Mouse (Mus musculus) splenic B cell, adult 2 months (primary cell): Measurements from ENCODE around the gene Fance.
A peak's percentile ranks its signal among the peaks of the same experiment; 100 is the strongest.

Experiments used
- DNase-seq: peaks from one replicate; pipeline ENCODE4 v3.0.0-alpha.2; 2011; ENCODE audit warnings: low read depth, low spot score
- H3K27me3 ChIP-seq: 2 replicates; pipeline ENCODE4 v1.6.1; 2012; ENCODE audit warnings: mild to moderate bottlenecking, low read length, moderate library complexity, mixed read lengths; ENCODE audit not compliant: control insufficient read depth, poor library complexity, insufficient read depth, severe bottlenecking
- H3K36me3 ChIP-seq: 2 replicates; pipeline ENCODE4 v1.6.1; 2012; ENCODE audit warnings: mild to moderate bottlenecking, low read length, moderate library complexity, mixed read lengths; ENCODE audit not compliant: control insufficient read depth, poor library complexity, insufficient read depth, severe bottlenecking

Fance gene

DNA sequence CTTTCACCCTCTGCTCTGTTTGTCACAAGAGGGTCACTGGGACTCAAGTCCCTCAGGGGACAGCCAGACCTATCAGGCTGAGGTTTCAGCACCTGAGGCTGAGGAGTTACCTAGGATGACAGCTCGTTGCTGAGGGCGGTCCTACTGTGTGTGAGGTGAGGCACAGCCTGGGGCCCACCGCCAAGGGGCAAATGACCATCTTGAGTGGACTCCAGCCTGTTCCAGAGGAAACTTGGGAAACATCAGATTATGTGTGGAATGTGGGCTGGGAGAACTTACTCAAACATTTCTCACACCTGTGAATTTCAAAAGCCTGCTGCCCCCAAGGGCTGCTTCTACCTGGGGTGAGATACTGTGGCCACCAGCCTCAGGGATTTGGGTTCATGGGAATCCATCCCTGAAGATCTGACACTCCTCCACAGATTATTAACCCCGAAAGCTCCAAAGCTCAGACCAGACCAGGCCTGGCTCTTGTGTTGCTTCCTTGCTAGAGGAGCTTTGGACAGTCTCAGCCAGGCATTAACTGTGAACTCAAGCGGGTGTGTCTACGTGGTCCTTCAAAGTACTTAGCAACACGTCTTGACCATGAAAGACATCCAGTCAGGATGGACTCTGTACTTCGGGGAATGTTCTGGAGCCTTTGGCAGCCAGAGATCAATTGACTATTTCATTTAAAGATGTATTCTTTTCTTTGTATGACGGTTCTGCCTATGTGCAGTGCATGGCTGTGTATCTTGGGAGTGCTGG lies 47.4 kb downstream of the Fance start:
- DNase-seq, result no peak
- Histone ChIP-seq H3K36me3 (no peaks in the 10 kb centered on the region), H3K27me3 (no peaks in the 10 kb centered on the region)

DNA sequence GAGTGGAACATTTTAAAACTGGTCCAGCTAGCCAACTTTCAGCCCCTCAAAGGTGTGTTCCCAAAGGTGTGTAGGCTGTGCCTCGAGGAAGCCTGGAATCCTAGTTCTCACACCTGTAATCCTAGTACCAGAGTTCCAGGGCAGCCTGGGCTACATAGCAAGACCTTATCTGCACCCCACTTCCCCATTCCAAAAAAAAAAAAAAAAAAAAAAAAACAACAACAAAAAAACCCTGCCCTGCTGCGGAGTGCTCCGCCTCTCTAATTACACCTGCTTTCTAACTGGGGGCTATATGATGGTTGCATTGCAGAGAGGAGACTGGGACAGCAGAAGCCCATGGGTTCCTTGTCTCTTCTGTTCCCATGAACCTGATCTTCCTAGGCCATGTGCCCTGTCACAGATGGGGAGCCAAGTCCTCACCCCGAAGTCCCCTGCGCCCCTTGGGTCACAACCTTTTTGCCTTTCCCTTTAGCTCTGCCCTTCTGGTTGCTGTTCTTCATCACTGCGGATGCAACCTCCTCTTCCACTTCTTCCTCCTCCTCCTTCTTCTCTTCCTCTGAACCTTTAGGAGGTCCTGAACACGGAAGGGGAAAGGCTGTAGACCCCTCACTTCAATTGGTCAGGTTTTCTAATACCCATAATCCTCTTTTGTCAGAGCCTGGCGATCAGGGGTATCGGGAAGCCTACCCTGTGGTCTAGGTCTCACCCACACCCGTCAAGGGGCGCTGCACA lies 48.8 kb downstream of the Fance start:
- DNase-seq, result no peak
- H3K36me3 ChIP-seq, result no peaks in the 10 kb centered on the region
- H3K27me3 ChIP-seq, result no peaks in the 10 kb centered on the region

- H3K36me3 ChIP-seq, result no peaks in the 10 kb centered on the region
- DNase-seq, result peak; percentile 22
Observed at GRCm38 (mm10) chr17:28362653-28363292, 49.5 kb downstream of the Fance start.

GRCm38 (mm10) chr17:28363507-28363906 lies 50.2 kb downstream of the Fance start:
- no peaks in the 10 kb centered on the region; the same call in 1 of the 2 replicates for H3K27me3 ChIP-seq
- DNase-seq, result no peak
- no peaks in the 10 kb centered on the region for H3K36me3 ChIP-seq

More at GRCm38 (mm10) chr17:28362653-28363292, 49.5 kb downstream of the Fance start:
- no peaks in the 10 kb centered on the region; the same call in 1 of the 2 replicates for H3K27me3 ChIP-seq

- DNase-seq, result no peak
Observed at GRCm38 (mm10) chr17:28365122-28365521, 51.8 kb downstream of the Fance start, which contains the start of gene Tulp1. Gene Tulp1 (minus strand): TSS chr17:28365222.

DNA sequence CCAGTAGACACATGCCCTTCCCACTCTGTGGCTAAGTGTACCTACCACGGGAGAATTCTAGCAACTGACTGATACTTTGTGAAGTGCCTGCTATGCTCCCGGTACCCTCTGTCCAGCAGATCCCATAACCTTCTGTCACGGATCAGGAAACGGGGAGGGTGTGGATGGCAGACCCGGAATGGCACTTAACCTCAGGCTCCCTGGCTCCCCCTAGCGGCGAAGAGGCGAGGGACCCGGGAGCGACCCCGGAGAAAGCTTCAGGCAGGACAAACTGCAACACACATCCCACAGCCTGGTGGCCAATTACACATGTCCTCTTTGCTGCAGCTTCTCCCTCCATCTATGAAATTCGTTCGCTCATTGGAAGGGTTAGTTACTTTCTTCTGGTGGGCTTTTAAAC lies 55.1 kb downstream of the Fance start:
- Histone ChIP-seq H3K27me3 (no peaks in the 10 kb centered on the region; the same call in 1 of the 2 replicates), H3K36me3 (no peaks in the 10 kb centered on the region)
- DNase-seq, result peak; percentile 71

More at GRCm38 (mm10) chr17:28365122-28365521, 51.8 kb downstream of the Fance start, which contains the start of gene Tulp1:
- Histone ChIP-seq H3K27me3 (no peaks in the 10 kb centered on the region; the same call in 1 of the 2 replicates), H3K36me3 (no peaks in the 10 kb centered on the region)

DNA sequence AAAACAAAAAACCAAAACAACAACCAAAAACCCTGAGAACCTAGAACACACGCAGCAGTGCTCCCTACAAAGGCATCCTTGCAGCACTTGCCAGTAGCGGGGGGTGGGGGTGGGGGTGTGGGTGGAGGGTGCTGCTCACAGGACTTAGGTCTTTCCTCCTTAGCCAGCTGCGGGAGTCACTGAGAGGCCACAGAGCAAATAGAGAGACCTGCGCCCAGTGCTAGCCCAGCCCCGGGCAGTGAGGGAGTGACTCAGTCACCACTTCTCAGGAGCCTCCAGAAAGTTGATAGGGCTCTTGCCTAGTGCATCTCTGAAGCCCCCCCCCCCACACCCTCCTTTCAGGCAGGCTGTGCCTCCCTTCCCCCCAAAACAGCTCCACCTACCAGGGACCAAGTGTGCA lies 55.7 kb downstream of the Fance start:
- Histone ChIP-seq H3K27me3 (no peaks in the 10 kb centered on the region; the same call in 1 of the 2 replicates), H3K36me3 (no peaks in the 10 kb centered on the region)
- DNase-seq, result no peak

DNA sequence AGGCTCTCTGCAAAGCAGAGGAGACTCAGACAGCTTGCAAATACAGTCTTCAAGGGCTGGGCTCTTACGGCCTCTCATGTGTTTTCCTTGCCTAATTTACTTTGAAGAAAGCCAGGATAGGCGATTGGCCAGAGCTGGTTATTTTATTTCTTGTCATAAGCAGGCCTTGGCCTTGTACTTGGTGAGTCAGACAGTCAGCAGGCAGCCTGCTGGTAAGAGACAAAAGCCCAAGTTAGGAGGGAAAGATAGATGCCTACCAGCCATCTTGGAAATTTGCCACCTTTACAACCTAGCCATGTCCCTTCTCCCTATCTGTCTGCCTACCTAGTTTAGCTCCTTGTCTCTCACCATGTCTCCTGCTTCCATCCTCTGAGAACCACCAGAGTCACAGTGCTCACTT lies 58.0 kb downstream of the Fance start:
- no peaks in the 10 kb centered on the region; the same call in 1 of the 2 replicates for H3K27me3 ChIP-seq
- no peaks in the 10 kb centered on the region for H3K36me3 ChIP-seq
- DNase-seq, result no peak

DNA sequence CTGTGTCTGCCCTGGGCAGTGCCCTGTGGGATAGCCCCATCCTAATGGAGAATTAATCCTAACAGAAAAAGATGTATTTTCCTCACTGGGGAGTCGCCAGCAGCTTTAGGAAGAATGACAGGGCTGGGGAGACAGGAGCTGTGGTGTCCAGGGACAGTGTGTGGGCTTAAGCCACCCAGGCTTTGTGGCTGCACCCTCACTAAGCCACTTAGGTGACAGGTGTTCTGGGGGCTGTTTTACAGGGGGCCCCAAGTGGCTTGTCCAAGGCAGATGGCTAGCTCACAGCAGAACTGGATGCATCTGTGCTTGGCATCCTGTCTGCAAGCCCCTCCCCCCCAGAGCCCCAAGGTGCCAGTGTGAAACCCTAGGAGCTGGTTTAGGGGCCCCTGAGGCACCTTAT lies 58.6 kb downstream of the Fance start:
- no peak for DNase-seq
- no peaks in the 10 kb centered on the region; the same call in 1 of the 2 replicates for H3K27me3 ChIP-seq
- no peaks in the 10 kb centered on the region for H3K36me3 ChIP-seq

- Histone ChIP-seq H3K36me3 (no peaks in the 10 kb centered on the region), H3K27me3 (no peaks in the 10 kb centered on the region)
- DNase-seq, result peak; percentile 71
Observed at GRCm38 (mm10) chr17:28373821-28374220, 60.5 kb downstream of the Fance start.

- Histone ChIP-seq H3K36me3 (no peaks in the 10 kb centered on the region), H3K27me3 (no peaks in the 10 kb centered on the region)
- DNase-seq, result no peak
Observed at GRCm38 (mm10) chr17:28374494-28374893, 61.2 kb downstream of the Fance start.

DNA sequence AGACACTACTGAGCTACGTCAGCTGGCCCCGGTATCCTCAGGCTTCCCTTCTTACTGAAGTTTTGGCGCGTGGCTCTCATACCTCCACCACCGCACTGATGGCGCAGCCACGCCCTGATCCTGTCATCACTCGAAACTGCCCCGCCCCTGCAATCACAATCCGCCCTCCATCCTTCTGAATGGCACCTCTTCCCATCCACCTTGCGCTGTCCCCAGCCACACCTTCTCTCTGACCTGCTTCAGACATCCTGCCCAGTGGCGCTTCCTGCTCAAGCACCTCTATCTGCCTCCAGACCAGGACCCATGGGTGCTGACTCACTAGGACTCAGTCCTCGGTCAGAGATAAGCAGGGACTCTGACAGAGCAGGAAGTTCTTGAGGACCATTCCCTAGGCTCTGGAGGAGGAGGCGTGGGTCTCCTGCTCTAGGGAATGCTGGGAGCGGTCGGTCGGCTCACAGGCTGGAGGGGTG lies 62.3 kb downstream of the Fance start:
- DNase-seq, result peak; percentile 15
- Histone ChIP-seq H3K36me3 (no peaks in the 10 kb centered on the region), H3K27me3 (no peaks in the 10 kb centered on the region)
